Mouse (Mus musculus) bone marrow, adult 2 months (tissue): ENCODE measurements at regions not wholly inside any gene's neighbourhood (a gene's known extent, or its start where the extent isn't known, plus 50 kb on each side); places are given as distances from the start of the nearest gene placed in this dataset.

Source experiments
- CTCF ChIP-seq: fragments of 200-500 bp; IDR thresholded peaks from 2 replicates; pipeline ENCODE4 v1.5.1; 2011; ENCODE audit warnings: low read length, control low read depth; ENCODE audit not compliant: control insufficient read depth, insufficient read depth
- POLR2A ChIP-seq: fragments of 200-500 bp; IDR thresholded peaks from 2 replicates; pipeline ENCODE4 v1.6.1; 2011; ENCODE audit warnings: low read depth, mild to moderate bottlenecking, control low read depth, low read length, borderline replicate concordance; ENCODE audit not compliant: control insufficient read depth

- TF ChIP-seq POLR2A (no peak), CTCF (no peak)
Measured at GRCm38 (mm10) chr4:124323589-124323988, 287.0 kb downstream of the 3100002H09Rik start.
